Mouse (Mus musculus): Measurements from ENCODE around the gene Scfd2. TPM values are rescaled to one million over a fixed set of nuclear protein-coding genes. Genes with fewer than 3 reads are reported as not detected.
A peak's percentile ranks its signal among the peaks of the same experiment; 100 is the strongest.

Scfd2 gene
- polyA plus RNA-seq, 1 experiment from 2014 or later = 19.2 TPM

DNA sequence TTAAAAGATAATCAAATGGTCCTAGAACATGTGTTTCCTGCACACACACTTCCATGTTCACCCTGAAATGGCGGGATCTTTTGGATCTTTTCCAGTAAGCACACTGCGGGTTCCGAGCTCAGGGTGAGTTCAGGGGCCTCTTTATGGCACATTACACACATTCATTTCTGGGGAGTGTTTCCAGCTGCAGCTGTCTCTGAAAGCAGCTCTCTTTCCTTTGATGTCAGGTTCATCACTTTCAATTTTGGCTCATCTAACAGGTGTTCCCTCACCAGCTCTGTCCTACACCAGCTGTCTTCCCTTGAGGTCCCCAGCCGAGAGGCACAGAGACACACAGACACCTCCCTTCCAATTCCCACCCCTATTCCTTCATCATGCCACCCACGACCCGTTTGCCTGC lies 270.5 kb downstream of the Scfd2 start:
- Histone ChIP-seq H3K4me2 (no peak overlapping the region), H3K4me3 (no peak overlapping the region), H3K4me1 (peaks cover 29% of the 10 kb centered on the region), H3K27ac (peak overlapping the region; percentile 72), H3K9ac (no peak overlapping the region), H3K36me3 (no peaks in the 10 kb centered on the region), H3K9me3 (replicated peaks) (no peaks in the 10 kb centered on the region), H3K27me3 (replicated peaks) (no peaks in the 10 kb centered on the region)
- ATAC-seq = no peak
- WGBS (ENCODE audit: insufficient replicate concordance) = 70% methylated on average over 6 of the region's 6 CpGs

DNA sequence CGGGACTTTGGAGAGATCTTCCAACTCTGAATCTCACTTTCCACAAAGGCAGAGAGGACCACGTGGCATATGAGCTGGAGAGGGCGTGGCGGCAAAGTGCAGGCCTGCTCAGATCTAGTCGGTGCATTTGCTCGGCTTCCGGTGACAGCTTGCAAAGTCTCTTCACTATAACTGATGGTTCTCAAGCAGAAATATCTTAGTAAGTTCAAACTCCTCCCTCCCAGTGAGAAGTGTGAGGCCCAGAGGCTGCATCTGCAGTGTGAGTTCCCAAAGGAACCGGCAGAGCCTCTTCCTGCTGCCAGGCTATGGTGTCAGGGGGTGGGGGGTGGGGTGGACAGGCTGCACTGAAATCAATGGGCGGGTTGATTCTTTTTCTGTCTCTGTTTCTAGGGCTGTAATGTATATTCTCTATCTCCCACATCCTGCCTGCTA lies 271.2 kb downstream of the Scfd2 start:
- H3K27me3 ChIP-seq (replicated peaks) = no peaks in the 10 kb centered on the region
- peaks cover 29% of the 10 kb centered on the region for H3K4me1 ChIP-seq
- no peaks in the 10 kb centered on the region for H3K9me3 ChIP-seq (replicated peaks)
- no peaks in the 10 kb centered on the region for H3K36me3 ChIP-seq
- WGBS (ENCODE audit: insufficient replicate concordance) = 10% methylated on average over 9 of the region's 9 CpGs
- peak overlapping the region; percentile 72 for H3K27ac ChIP-seq
- H3K4me3 ChIP-seq = no peak overlapping the region
- H3K4me2 ChIP-seq = peak overlapping the region; percentile 50
- ATAC-seq = peak; percentile 81
- H3K9ac ChIP-seq = peak overlapping the region; percentile 25; the same call in 1 of the 2 replicates

- Histone ChIP-seq H3K4me1 (peaks cover 26% of the 10 kb centered on the region), H3K4me3 (no peak overlapping the region), H3K27me3 (replicated peaks) (no peaks in the 10 kb centered on the region), H3K36me3 (no peaks in the 10 kb centered on the region), H3K9me3 (replicated peaks) (no peaks in the 10 kb centered on the region), H3K4me2 (no peak overlapping the region), H3K27ac (no peak overlapping the region), H3K9ac (no peak overlapping the region)
- 49% methylated on average over 4 of the region's 4 CpGs for WGBS (ENCODE audit: insufficient replicate concordance)
- no peak for ATAC-seq
These were observed 274.9 kb downstream of the Scfd2 start for GRCm38 (mm10) chr5:74256705-74257104.

- Histone ChIP-seq H3K4me3 (no peak overlapping the region), H3K4me2 (no peak overlapping the region), H3K27me3 (replicated peaks) (no peaks in the 10 kb centered on the region), H3K4me1 (peaks cover 18% of the 10 kb centered on the region), H3K36me3 (no peaks in the 10 kb centered on the region), H3K27ac (no peak overlapping the region), H3K9ac (no peak overlapping the region), H3K9me3 (replicated peaks) (no peaks in the 10 kb centered on the region)
- ATAC-seq = no peak
- WGBS (ENCODE audit: insufficient replicate concordance) = 73% methylated on average over 1 of the region's 1 CpGs
These were observed 276.6 kb downstream of the Scfd2 start for GRCm38 (mm10) chr5:74254996-74255395.

DNA sequence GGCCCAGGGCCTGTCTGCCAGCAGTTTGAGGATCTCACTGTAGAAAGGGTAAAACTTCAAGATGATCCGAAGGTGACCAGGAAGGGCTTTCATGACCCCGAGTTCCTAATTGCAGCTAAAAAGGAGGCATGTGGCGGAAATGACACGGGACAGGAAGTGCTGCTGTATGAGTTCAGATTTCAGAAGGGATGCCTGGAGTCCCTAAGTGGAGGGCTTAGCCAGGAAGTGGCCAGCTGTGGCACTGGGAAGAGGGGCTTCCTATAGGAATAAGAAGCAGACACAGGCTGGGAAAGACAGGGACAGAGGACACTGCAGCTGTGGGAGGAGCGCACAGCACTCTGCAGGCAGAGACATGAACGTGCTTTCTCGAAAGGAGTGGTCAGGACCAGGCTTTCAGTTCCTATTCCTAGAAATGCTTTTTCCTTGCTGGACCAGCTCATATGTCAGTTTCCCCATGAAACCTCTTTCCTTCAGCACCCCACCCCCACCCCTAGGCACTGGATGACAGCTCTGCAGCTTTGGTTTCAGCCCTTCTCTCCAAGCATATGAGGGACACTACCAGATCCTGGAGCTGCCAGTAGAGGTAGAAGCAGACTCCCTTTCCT lies 277.7 kb downstream of the Scfd2 start:
- Histone ChIP-seq H3K4me1 (0 out of 2 replicates have a peak, but pooled peaks cover 15% of the 10 kb centered on the region), H3K9me3 (replicated peaks) (no peaks in the 10 kb centered on the region), H3K27me3 (replicated peaks) (no peaks in the 10 kb centered on the region), H3K4me2 (no peak overlapping the region), H3K27ac (no peak overlapping the region), H3K4me3 (no peak overlapping the region), H3K36me3 (no peaks in the 10 kb centered on the region), H3K9ac (no peak overlapping the region)
- 37% methylated on average over 7 of the region's 7 CpGs for WGBS (ENCODE audit: insufficient replicate concordance)
- no peak for ATAC-seq

DNA sequence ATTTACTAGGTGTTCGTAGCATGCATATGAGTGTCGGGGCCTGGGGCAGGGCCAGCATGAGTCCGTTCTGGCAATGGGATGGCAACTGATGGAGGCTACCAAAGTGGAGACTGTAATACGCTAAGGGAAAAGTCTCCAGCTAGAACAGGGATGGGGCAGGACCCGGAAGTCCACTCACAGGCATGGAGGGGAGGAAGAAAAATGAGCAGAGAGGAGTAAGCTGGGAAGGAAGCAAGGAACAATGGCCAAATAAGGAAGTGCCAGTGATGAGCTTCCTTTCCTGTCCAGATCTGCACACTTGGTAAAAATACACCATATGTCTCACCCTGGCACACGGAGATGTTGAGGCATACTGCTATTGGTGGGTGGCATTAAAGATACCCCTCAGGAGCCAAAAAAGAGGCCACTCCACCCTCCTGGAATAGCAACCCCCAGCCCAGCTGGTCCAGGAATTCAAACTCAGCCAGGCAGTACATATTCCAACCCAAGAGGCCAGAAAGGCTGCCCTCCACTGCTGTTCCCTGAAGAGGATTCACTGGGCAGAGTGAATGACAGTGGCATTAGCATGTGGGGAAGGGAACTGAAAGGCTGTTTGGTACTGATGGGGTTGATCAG lies 278.8 kb downstream of the Scfd2 start:
- Histone ChIP-seq H3K27ac (peak overlapping the region; percentile 25; the same call in 1 of the 2 replicates), H3K36me3 (no peaks in the 10 kb centered on the region), H3K4me3 (no peak overlapping the region)

DNA sequence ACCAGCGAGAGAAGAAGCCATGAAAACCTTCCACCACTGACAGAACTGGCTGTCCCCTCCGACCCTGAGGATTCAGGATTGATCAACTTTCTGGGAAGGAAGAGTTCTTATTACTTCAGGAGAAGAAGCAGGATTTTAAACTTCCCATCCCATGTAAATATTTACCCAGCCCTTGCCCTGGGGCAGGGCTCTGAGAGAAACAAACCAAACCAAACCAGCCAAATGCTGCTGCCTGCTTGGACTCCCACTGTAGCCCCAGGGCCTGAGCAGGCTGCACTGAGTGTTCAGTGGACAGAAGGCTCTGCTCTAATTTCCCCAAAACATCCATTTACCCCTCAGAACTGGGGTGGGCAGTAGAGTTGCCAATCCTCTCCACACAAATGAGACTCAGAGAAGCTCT lies 280.6 kb downstream of the Scfd2 start:
- ATAC-seq = no peak
- 56% methylated on average over 2 of the region's 2 CpGs for WGBS (ENCODE audit: insufficient replicate concordance)
- H3K27me3 ChIP-seq (replicated peaks) = no peaks in the 10 kb centered on the region
- no peak overlapping the region for H3K9ac ChIP-seq
- no peak overlapping the region for H3K27ac ChIP-seq
- no peak overlapping the region for H3K4me2 ChIP-seq
- 0 out of 2 replicates have a peak, but pooled peaks cover 15% of the 10 kb centered on the region for H3K4me1 ChIP-seq
- no peaks in the 10 kb centered on the region for H3K36me3 ChIP-seq
- H3K4me3 ChIP-seq = no peak overlapping the region
- no peaks in the 10 kb centered on the region for H3K9me3 ChIP-seq (replicated peaks)

More for the DNA sequence above, 278.8 kb downstream of the Scfd2 start:
- Histone ChIP-seq H3K9me3 (replicated peaks) (no peaks in the 10 kb centered on the region), H3K4me1 (0 out of 2 replicates have a peak, but pooled peaks cover 15% of the 10 kb centered on the region), H3K27me3 (replicated peaks) (no peaks in the 10 kb centered on the region), H3K4me2 (no peak overlapping the region), H3K9ac (no peak overlapping the region)
- 63% methylated on average over 6 of the region's 6 CpGs for WGBS (ENCODE audit: insufficient replicate concordance)
- ATAC-seq = no peak

DNA sequence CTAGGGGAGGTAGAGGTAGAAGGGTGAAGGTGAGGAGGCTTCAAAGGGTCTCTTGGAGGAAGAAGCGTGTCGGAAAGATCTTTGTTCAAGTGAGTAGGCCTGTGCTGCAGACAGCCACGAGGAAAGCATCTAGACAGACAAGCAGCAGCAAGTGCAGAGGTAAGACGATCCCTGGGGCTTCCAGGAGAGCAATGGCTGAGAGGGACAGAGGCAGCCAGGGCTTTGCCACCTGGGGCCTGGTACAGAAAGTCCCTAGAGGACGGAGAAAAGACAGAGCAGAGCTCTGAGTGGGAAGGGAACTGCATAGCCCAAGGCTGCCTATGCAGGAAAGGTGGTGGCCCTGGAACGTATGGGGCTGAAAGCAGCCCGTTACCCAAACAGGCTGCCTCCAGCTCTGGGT lies 281.3 kb downstream of the Scfd2 start:
- no peaks in the 10 kb centered on the region for H3K27me3 ChIP-seq (replicated peaks)
- no peak overlapping the region for H3K9ac ChIP-seq
- H3K27ac ChIP-seq = no peak overlapping the region
- H3K4me1 ChIP-seq = 0 out of 2 replicates have a peak, but pooled peaks cover 15% of the 10 kb centered on the region
- no peak for ATAC-seq
- H3K4me3 ChIP-seq = no peak overlapping the region
- no peaks in the 10 kb centered on the region for H3K9me3 ChIP-seq (replicated peaks)
- no peak overlapping the region for H3K4me2 ChIP-seq
- H3K36me3 ChIP-seq = no peaks in the 10 kb centered on the region
- WGBS (ENCODE audit: insufficient replicate concordance) = 67% methylated on average over 7 of the region's 7 CpGs

GRCm38 (mm10) chr5:74249794-74250193 lies 281.8 kb downstream of the Scfd2 start:
- H3K9me3 ChIP-seq (replicated peaks) = no peaks in the 10 kb centered on the region
- no peaks in the 10 kb centered on the region for H3K27me3 ChIP-seq (replicated peaks)
- no peak overlapping the region for H3K27ac ChIP-seq
- no peak for ATAC-seq
- H3K9ac ChIP-seq = no peak overlapping the region
- 53% methylated on average over 3 of the region's 3 CpGs for WGBS (ENCODE audit: insufficient replicate concordance)
- 0 out of 2 replicates have a peak, but pooled peaks cover 15% of the 10 kb centered on the region for H3K4me1 ChIP-seq
- H3K4me3 ChIP-seq = no peak overlapping the region
- no peaks in the 10 kb centered on the region for H3K36me3 ChIP-seq
- no peak overlapping the region for H3K4me2 ChIP-seq

DNA sequence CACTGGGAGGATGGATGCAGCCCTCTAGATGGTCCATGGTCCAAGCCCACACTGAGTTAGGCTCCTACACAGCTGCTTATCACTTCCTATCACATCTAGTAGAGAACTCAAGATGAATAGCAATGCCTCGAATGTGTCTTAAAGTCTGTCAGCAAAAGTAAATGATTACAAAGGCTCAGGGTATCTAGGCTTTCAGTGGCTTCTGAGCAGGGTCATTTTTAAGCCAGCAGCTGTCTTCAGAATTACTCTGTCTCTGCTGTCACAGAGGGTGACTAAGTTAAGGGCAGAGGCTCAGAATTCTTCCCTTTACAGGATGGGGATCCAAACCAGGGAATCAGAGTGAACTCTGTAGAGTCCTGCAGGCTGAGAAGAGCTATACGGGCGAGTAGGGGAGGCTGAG lies 284.6 kb downstream of the Scfd2 start:
- Histone ChIP-seq H3K36me3 (no peaks in the 10 kb centered on the region), H3K27me3 (replicated peaks) (no peaks in the 10 kb centered on the region), H3K4me3 (no peak overlapping the region), H3K4me2 (no peak overlapping the region), H3K9ac (no peak overlapping the region), H3K27ac (no peak overlapping the region), H3K9me3 (replicated peaks) (no peaks in the 10 kb centered on the region), H3K4me1 (0 out of 2 replicates have a peak, but pooled peaks cover 5% of the 10 kb centered on the region)
- ATAC-seq = no peak
- 62% methylated on average over 3 of the region's 3 CpGs for WGBS (ENCODE audit: insufficient replicate concordance)

DNA sequence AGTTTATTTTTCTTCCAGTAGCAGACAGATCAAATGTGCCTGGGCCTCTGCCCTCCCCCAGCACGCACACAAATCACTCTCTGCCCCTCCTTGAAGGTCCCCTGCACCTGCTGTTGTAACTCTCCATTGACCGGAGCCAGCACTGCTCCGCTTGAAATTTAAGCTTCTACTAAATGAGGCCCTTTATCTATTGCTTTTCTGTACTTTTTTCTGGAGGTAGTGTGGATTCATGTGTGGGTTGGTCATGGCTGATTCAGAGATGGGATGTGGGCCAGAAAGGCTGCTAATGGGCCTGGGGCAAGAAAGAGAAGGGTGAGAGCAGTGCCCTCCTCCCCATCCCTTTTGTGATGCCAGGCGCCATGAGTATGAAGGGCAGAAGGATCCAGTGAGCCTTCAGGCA lies 285.1 kb downstream of the Scfd2 start:
- Histone ChIP-seq H3K9me3 (replicated peaks) (no peaks in the 10 kb centered on the region), H3K4me3 (no peak overlapping the region), H3K9ac (no peak overlapping the region), H3K4me1 (0 out of 2 replicates have a peak, but pooled peaks cover 5% of the 10 kb centered on the region), H3K4me2 (no peak overlapping the region), H3K27me3 (replicated peaks) (no peaks in the 10 kb centered on the region), H3K27ac (no peak overlapping the region), H3K36me3 (no peaks in the 10 kb centered on the region)
- 78% methylated on average over 4 of the region's 4 CpGs for WGBS (ENCODE audit: insufficient replicate concordance)
- no peak for ATAC-seq

- Histone ChIP-seq H3K4me2 (no peak overlapping the region), H3K9me3 (replicated peaks) (no peaks in the 10 kb centered on the region), H3K9ac (no peak overlapping the region), H3K4me3 (no peak overlapping the region), H3K4me1 (0 out of 2 replicates have a peak, but pooled peaks cover 5% of the 10 kb centered on the region), H3K27me3 (replicated peaks) (no peaks in the 10 kb centered on the region), H3K36me3 (no peaks in the 10 kb centered on the region), H3K27ac (no peak overlapping the region)
- no peak for ATAC-seq
- 72% methylated on average over 8 of the region's 8 CpGs for WGBS (ENCODE audit: insufficient replicate concordance)
These were observed 285.9 kb downstream of the Scfd2 start for GRCm38 (mm10) chr5:74245641-74246145.
